Mouse (Mus musculus): ENCODE measurements at regions not wholly inside any gene's neighbourhood (a gene's known extent, or its start where the extent isn't known, plus 50 kb on each side); places are given as distances from the start of the nearest gene placed in this dataset.

DNA sequence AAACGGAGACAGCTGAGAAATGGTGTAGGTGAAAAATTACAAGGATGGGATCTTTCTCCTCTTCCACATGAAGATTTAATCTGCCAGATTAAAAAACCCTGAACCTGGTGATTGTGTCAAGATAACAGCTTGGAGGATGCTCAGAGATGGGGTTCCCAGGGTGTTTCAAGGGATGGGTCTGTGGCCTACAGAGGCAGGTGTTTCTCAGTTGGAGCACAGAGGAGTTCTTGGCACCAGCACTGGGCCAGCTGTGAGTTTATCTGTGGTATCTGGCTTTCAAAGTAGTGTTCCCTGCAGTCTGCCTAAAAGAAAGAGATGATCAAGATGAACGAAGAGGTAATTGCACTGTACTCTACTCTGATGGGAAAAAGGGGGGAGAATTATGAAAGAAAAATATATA is 589.2 kb downstream of the Gsdmc2 start:
- TF ChIP-seq POLR2A (IDR thresholded peaks at IDR 0.05; ENCODE audit: insufficient read depth, low read length) (no peak), EP300 (IDR thresholded peaks at IDR 0.05; ENCODE audit: insufficient read depth, low read depth, low read length) (no peak), CTCF (IDR thresholded peaks at IDR 0.05; ENCODE audit: low read depth, low read length) (no peak)
- H3K36me3 ChIP-seq (ENCODE audit: control insufficient read depth, insufficient read depth, low read length, poor library complexity, severe bottlenecking), result no peaks in the 10 kb centered on the region
- H3K4me3 ChIP-seq (ENCODE audit: low read depth, low read length), result no peak overlapping the region
- no peak overlapping the region for H3K9ac ChIP-seq (ENCODE audit: low read depth, poor library complexity, severe bottlenecking)
- H3K27ac ChIP-seq (ENCODE audit: insufficient read depth, low read length), result no peak overlapping the region
- no peaks in the 10 kb centered on the region for H3K27me3 ChIP-seq (ENCODE audit: control insufficient read depth, insufficient read depth, low read length, poor library complexity, severe bottlenecking)
- H3K9me3 ChIP-seq (replicated peaks; ENCODE audit: control insufficient read depth, insufficient read depth, low read length, poor library complexity, severe bottlenecking), result no peaks in the 10 kb centered on the region
- H3K4me1 ChIP-seq (ENCODE audit: control insufficient read depth, insufficient read depth, low read length), result no peaks in the 10 kb centered on the region

DNA sequence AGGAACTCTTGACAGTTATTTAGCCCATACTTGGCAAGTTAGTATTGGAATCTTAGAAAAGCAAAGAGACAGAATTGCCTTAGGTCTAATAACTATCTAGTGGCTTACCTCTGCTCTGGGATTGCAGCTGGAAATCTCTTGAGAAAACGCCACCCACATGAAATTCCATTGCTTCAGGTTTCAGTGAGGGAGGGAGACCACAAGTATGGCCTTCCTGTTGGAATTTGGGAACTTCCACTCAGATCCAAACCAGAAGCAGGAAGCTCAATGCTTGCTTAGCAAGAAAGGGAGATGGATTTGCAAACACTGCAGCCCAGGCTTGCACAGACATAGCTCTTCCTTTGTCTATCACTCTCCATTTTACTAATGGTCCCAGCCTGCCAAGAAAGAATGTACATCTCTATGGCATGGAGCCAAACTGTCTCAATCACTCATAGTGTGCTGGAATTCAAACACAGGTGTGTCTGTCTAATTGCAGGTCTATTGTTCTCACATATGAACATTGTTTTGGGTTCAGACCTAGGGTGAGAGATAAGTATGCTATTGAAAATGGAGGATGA is 592.1 kb downstream of the Gsdmc2 start:
- Histone ChIP-seq H3K27ac (ENCODE audit: insufficient read depth, low read length) (no peak overlapping the region), H3K9ac (ENCODE audit: low read depth, poor library complexity, severe bottlenecking) (no peak overlapping the region), H3K27me3 (ENCODE audit: control insufficient read depth, insufficient read depth, low read length, poor library complexity, severe bottlenecking) (no peaks in the 10 kb centered on the region), H3K4me1 (ENCODE audit: control insufficient read depth, insufficient read depth, low read length) (no peaks in the 10 kb centered on the region), H3K9me3 (replicated peaks; ENCODE audit: control insufficient read depth, insufficient read depth, low read length, poor library complexity, severe bottlenecking) (no peaks in the 10 kb centered on the region), H3K36me3 (ENCODE audit: control insufficient read depth, insufficient read depth, low read length, poor library complexity, severe bottlenecking) (no peaks in the 10 kb centered on the region), H3K4me3 (ENCODE audit: low read depth, low read length) (no peak overlapping the region)
- no peak for TF ChIP-seq CTCF (IDR thresholded peaks at IDR 0.05; ENCODE audit: low read depth, low read length)
- no peak for TF ChIP-seq POLR2A (IDR thresholded peaks at IDR 0.05; ENCODE audit: insufficient read depth, low read length)
- TF ChIP-seq EP300 (IDR thresholded peaks at IDR 0.05; ENCODE audit: insufficient read depth, low read depth, low read length), result no peak

DNA sequence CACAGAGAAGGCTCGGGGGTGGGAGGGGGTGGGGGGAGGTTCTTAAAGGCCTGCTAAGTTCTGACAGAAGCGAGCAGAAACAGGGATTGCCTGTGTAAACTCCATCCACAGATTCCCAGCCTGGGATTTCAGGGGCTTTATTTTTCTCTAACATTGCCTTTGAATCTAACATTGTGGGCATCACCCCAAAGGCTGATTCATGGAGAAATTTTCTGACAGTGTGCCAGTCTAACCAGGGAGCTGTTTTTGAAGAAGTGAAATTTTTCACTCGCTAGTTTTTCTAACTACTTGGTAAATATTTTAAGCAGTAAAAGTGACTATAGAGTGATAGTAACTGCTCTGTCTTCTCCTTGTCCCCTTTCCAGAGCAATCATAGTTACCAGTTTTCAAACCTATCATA is 606.4 kb downstream of the Gsdmc2 start:
- H3K9ac ChIP-seq (ENCODE audit: low read depth, poor library complexity, severe bottlenecking), result no peak overlapping the region
- H3K27ac ChIP-seq (ENCODE audit: insufficient read depth, low read length), result no peak overlapping the region
- TF ChIP-seq CTCF (IDR thresholded peaks at IDR 0.05; ENCODE audit: low read depth, low read length) (no peak), POLR2A (IDR thresholded peaks at IDR 0.05; ENCODE audit: insufficient read depth, low read length) (no peak), EP300 (IDR thresholded peaks at IDR 0.05; ENCODE audit: insufficient read depth, low read depth, low read length) (no peak)
- H3K4me1 ChIP-seq (ENCODE audit: control insufficient read depth, insufficient read depth, low read length), result no peaks in the 10 kb centered on the region
- H3K27me3 ChIP-seq (ENCODE audit: control insufficient read depth, insufficient read depth, low read length, poor library complexity, severe bottlenecking), result no peaks in the 10 kb centered on the region
- no peaks in the 10 kb centered on the region for H3K36me3 ChIP-seq (ENCODE audit: control insufficient read depth, insufficient read depth, low read length, poor library complexity, severe bottlenecking)
- no peaks in the 10 kb centered on the region for H3K9me3 ChIP-seq (replicated peaks; ENCODE audit: control insufficient read depth, insufficient read depth, low read length, poor library complexity, severe bottlenecking)
- H3K4me3 ChIP-seq (ENCODE audit: low read depth, low read length), result no peak overlapping the region

DNA sequence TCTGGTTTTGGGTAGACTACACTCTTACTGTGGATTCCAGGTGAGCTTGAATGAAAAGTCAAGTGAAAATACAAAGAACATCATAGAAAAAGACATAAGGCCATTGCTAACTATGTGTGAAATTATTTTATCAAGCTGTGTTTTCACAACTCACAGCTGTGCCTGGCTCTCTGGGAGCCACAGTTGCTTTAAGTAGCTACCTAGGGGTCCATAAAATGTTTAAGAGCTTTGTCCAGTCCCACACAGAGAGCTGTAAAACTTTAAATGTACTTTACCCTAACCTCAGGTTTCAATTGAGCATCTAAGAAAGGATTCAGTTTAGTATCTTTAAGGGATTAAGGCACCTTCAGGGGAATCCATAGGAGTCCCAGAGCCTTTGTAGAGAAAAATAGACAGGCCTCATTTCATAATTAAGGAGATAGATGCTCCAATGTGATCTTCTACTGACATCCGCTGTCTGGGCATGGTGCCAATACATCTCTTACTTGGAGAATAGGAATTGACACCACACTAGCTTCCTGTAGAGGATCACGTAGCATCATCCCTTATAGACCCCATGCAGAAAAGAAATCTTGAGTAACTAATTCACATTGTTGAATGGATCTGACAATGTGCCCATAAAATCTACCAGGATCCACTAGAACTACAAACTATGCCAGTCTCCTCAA is 626.5 kb downstream of the Gsdmc2 start:
- Histone ChIP-seq H3K9me3 (replicated peaks; ENCODE audit: control insufficient read depth, insufficient read depth, low read length, poor library complexity, severe bottlenecking) (no peaks in the 10 kb centered on the region), H3K4me1 (ENCODE audit: control insufficient read depth, insufficient read depth, low read length) (no peaks in the 10 kb centered on the region)
- TF ChIP-seq EP300 (IDR thresholded peaks at IDR 0.05; ENCODE audit: insufficient read depth, low read depth, low read length) (no peak), CTCF (IDR thresholded peaks at IDR 0.05; ENCODE audit: low read depth, low read length) (no peak), POLR2A (IDR thresholded peaks at IDR 0.05; ENCODE audit: insufficient read depth, low read length) (no peak)

GRCm38 (mm10) chr15:63205150-63205549 is 639.8 kb downstream of the Gsdmc2 start:
- Histone ChIP-seq H3K27ac (ENCODE audit: insufficient read depth, low read length) (no peak overlapping the region), H3K4me3 (ENCODE audit: low read depth, low read length) (no peak overlapping the region), H3K36me3 (ENCODE audit: control insufficient read depth, insufficient read depth, low read length, poor library complexity, severe bottlenecking) (no peaks in the 10 kb centered on the region), H3K9me3 (replicated peaks; ENCODE audit: control insufficient read depth, insufficient read depth, low read length, poor library complexity, severe bottlenecking) (no peaks in the 10 kb centered on the region), H3K4me1 (ENCODE audit: control insufficient read depth, insufficient read depth, low read length) (no peaks in the 10 kb centered on the region), H3K27me3 (ENCODE audit: control insufficient read depth, insufficient read depth, low read length, poor library complexity, severe bottlenecking) (no peaks in the 10 kb centered on the region), H3K9ac (ENCODE audit: low read depth, poor library complexity, severe bottlenecking) (no peak overlapping the region)
- TF ChIP-seq EP300 (IDR thresholded peaks at IDR 0.05; ENCODE audit: insufficient read depth, low read depth, low read length), result no peak
- TF ChIP-seq POLR2A (IDR thresholded peaks at IDR 0.05; ENCODE audit: insufficient read depth, low read length), result no peak
- no peak for TF ChIP-seq CTCF (IDR thresholded peaks at IDR 0.05; ENCODE audit: low read depth, low read length)

More for the DNA sequence above, 626.5 kb downstream of the Gsdmc2 start:
- Histone ChIP-seq H3K36me3 (ENCODE audit: control insufficient read depth, insufficient read depth, low read length, poor library complexity, severe bottlenecking) (no peaks in the 10 kb centered on the region), H3K9ac (ENCODE audit: low read depth, poor library complexity, severe bottlenecking) (no peak overlapping the region), H3K27me3 (ENCODE audit: control insufficient read depth, insufficient read depth, low read length, poor library complexity, severe bottlenecking) (no peaks in the 10 kb centered on the region), H3K4me3 (ENCODE audit: low read depth, low read length) (no peak overlapping the region), H3K27ac (ENCODE audit: insufficient read depth, low read length) (no peak overlapping the region)

DNA sequence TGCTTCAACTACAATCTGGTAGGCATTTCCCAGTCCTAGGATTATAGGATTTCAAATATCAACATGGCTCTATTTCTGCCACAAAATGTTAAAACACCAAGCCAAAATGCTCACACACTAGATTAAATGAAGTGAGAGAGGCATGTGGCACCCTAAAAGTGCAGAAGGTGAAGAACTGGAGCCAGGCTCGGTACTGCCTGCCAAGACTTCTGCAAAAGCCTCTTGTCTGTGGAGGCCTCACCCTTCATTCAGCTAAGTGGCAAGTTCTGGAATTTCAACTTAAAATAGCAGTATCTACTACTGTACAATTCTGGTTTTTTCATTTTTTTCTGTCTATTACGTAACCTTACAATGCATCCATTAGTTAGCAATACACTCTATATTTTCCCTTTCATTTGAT is 649.9 kb downstream of the Gsdmc2 start:
- no peak overlapping the region for H3K9ac ChIP-seq (ENCODE audit: low read depth, poor library complexity, severe bottlenecking)
- no peaks in the 10 kb centered on the region for H3K36me3 ChIP-seq (ENCODE audit: control insufficient read depth, insufficient read depth, low read length, poor library complexity, severe bottlenecking)
- H3K27me3 ChIP-seq (ENCODE audit: control insufficient read depth, insufficient read depth, low read length, poor library complexity, severe bottlenecking), result no peaks in the 10 kb centered on the region
- no peak overlapping the region for H3K27ac ChIP-seq (ENCODE audit: insufficient read depth, low read length)
- no peak for TF ChIP-seq POLR2A (IDR thresholded peaks at IDR 0.05; ENCODE audit: insufficient read depth, low read length)
- TF ChIP-seq EP300 (IDR thresholded peaks at IDR 0.05; ENCODE audit: insufficient read depth, low read depth, low read length), result no peak
- no peak for TF ChIP-seq CTCF (IDR thresholded peaks at IDR 0.05; ENCODE audit: low read depth, low read length)
- no peaks in the 10 kb centered on the region for H3K4me1 ChIP-seq (ENCODE audit: control insufficient read depth, insufficient read depth, low read length)
- no peaks in the 10 kb centered on the region for H3K9me3 ChIP-seq (replicated peaks; ENCODE audit: control insufficient read depth, insufficient read depth, low read length, poor library complexity, severe bottlenecking)
- no peak overlapping the region for H3K4me3 ChIP-seq (ENCODE audit: low read depth, low read length)
